Mouse (Mus musculus): Measurements from ENCODE around the gene Psme3. TPM values are rescaled to one million over a fixed set of nuclear protein-coding genes. Genes with fewer than 3 reads are reported as not detected.

The Psme3 gene
- polyA plus RNA-seq (2015; fragmentation: Nextera tagmentation; extraction: Ambion mirVana) = 55.7 and 85.9 TPM in 2 replicates

DNA sequence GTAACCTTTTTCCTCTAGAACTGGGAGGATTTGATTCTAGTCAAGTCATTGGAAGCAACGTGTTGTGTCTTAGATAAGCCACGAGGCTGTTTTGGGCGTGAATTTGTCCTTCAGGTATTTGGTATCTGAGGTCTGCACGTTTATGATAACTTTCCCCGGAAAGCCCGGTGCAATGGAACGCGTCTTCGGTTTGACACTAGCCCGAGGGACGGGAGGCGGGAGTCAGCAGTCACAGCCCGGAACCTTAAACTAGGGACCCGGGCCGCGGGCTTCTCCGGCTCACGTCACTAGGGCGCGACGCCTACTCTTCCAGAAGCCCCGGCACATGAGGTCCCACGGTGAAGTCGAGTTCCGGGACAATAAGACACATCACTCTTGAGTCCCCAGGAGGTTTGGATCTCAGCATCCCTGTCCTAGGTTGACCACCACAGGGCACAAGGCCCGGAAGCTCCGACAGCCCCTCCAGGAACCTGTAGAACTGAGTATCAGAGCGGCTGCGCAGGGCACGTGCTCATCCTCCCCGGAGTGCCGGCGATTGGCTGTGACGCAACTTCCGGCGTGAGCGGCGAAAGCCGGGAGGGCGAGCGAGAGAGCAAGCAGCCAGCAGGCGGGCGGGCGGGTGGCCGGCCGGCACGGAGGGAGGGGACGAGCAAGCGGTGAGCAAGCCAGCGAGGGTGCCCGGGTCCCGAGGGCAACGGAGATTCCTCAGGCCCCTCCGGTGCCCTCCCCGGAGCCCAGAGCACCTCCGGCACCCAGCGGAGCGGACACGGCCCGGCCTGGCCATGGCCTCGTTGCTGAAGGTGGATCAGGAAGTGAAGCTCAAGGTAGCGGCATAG, at the start of gene Psme3:
Gene Psme3, plus strand, starts transcription at position 549 of the 836 bp plus-strand sequence.

DNA sequence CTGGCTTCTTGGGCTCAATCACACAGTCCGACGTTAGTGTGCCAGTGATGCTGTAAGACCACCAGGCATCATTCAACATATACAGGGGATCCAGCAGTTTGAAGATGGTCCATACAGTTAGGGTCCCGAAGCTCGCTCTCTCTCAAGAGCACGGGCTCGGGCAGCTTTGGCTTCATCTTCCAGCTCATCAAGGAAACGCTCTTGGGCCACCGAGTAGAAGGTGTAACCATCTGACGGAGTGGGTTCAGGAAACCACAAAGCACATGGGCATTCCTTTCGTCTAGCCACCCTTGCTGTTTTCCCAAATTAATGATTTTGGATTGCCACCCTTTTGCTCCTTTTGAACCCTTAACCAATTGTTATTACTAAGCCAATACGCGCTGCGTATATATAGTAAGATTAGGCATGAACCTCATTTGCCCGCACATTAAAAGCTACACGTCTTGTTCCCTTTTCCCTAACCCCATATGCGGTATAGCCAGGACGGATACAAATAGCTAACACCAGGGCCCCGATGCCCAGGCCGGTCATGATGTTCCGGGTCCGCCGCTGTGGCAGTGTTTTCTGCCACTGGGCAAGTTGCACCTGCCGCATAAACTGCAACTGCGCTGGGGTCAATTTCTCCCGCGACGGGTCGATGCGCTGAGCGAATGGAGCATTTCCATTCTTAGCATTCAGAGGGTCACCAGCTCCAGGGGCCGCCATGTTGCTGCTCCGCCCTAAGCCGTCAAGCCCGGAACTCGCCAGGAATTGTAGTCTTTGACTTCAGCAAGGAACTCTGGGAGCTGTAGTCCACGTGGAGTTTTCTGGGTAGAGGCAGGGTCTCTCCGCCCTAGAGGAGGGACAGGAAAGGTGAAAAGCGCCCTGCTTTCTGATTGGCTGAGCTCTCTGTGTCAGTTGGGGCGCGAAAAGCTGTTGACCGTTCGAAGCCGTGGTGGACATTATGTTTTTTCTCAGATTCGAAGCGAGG, 37.5 kb upstream of the Psme3 start, which contains the start of the genes Cntd1 and Coa3:
Gene Cntd1, plus strand, starts transcription at position 790 of the 970 bp plus-strand sequence.
Gene Coa3, minus strand, starts transcription at position 892 of the 970 bp plus-strand sequence.

GRCm38 (mm10) chr11:101302004-101302798, 13.8 kb upstream of the Psme3 start, which contains the start of gene Becn1:
TSS of gene Becn1 (minus strand) at chr11:101302286.

DNA sequence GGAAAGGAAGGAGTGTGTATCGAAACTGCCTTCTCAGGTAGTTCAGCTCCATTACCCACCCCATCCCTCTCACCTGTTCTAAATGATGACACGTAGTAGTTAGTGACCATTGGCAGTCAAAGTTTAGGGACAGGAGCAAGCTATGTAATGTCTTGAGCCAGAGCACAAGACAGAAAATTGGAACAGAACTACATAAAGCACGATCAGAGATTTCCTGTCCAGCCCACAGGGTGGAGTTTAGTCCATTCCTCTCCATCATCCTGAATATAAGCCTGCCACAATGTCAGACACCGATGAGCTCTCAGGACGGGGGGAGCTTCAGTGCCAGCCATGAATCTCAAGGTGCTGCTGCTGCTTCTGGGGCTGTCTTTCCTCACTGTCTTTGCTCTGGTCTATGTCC, 8.8 kb downstream of the Psme3 start, which contains the start of gene Aoc2:
Gene Aoc2, plus strand, starts transcription at position 301 of the 400 bp plus-strand sequence.

GRCm38 (mm10) chr11:101330371-101330924, 14.4 kb downstream of the Psme3 start, which contains the start of gene Aoc3:
TSS of gene Aoc3 (plus strand) at chr11:101330605.

DNA sequence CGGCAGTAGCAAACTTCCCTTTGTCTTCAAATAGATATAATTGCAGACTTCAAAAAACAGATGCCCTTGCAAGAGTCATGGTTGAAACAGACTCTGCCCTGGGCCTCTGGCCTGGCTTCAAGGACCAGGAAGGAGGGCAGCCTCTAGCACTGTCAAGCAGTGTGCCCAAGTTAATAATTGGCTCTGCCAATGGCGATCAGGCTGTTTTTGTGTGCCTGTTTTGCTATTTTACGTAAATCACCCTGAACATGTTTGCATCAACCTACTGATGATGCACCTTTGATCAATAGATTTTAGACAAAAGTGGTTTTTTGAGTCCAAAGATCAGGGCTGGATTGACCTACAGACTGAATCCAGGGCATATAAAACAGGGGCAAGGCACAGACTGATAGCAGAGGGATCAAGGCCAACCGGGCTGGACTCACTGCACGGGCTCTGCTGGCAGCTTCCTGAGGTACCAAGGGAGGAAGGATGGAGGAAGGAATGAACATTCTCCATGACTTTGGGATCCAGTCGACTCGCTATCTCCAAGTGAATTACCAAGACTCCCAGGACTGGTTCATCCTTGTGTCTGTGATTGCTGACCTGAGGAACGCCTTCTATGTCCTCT, 51.4 kb downstream of the Psme3 start, which contains the start of gene G6pc:
Gene G6pc, plus strand, starts transcription at position 236 of the 610 bp plus-strand sequence.

Small RNAs within 50 kb of the gene (microRNA-seq; reads per million reads assigned to microRNA genes)
- not detected for gene Gm25593 (ENCODE audit: borderline replicate concordance, insufficient number of aligned reads)

Other genes with a start within 250 kb of the Psme3 start
- gene Naglu, start 246.2 kb upstream of the Psme3 start, polyA plus RNA-seq (2015; fragmentation: Nextera tagmentation; extraction: Ambion mirVana) = 29.9 and 57.1 TPM in 2 replicates
- gene Hsd17b1, start 237.8 kb upstream of the Psme3 start, polyA plus RNA-seq (2015; fragmentation: Nextera tagmentation; extraction: Ambion mirVana) = 0.36 and 0.65 TPM in 2 replicates
- gene Coasy, start 233.6 kb upstream of the Psme3 start, polyA plus RNA-seq (2015; fragmentation: Nextera tagmentation; extraction: Ambion mirVana) = 40.7 and 70.1 TPM in 2 replicates
- 33.9 and 46.5 TPM in 2 replicates for gene Mlx, start 228.9 kb upstream of the Psme3 start, polyA plus RNA-seq (2015; fragmentation: Nextera tagmentation; extraction: Ambion mirVana)
- gene Psmc3ip, start 220.8 kb upstream of the Psme3 start, polyA plus RNA-seq (2015; fragmentation: Nextera tagmentation; extraction: Ambion mirVana) = 13.6 and 15.3 TPM in 2 replicates
- gene Retreg3, start 196.3 kb upstream of the Psme3 start, polyA plus RNA-seq (2015; fragmentation: Nextera tagmentation; extraction: Ambion mirVana) = 17.6 and 20.9 TPM in 2 replicates
- gene Tubg1, start 196.3 kb upstream of the Psme3 start, polyA plus RNA-seq (2015; fragmentation: Nextera tagmentation; extraction: Ambion mirVana) = 34.1 and 45.0 TPM in 2 replicates
- gene Tubg2, start 160.3 kb upstream of the Psme3 start, polyA plus RNA-seq (2015; fragmentation: Nextera tagmentation; extraction: Ambion mirVana) = 5.6 and 9.6 TPM in 2 replicates
- gene Cntnap1, start 145.7 kb upstream of the Psme3 start, polyA plus RNA-seq (2015; fragmentation: Nextera tagmentation; extraction: Ambion mirVana) = 0.88 and 1.1 TPM in 2 replicates
- 14.7 and 16.6 TPM in 2 replicates for gene Plekhh3, start 144.9 kb upstream of the Psme3 start, polyA plus RNA-seq (2015; fragmentation: Nextera tagmentation; extraction: Ambion mirVana)
- 0.06 and 0.28 TPM in 2 replicates for gene Ccr10, start 140.8 kb upstream of the Psme3 start, polyA plus RNA-seq (2015; fragmentation: Nextera tagmentation; extraction: Ambion mirVana)
- 8.6 and 14.0 TPM in 2 replicates for gene Ezh1, start 89.8 kb upstream of the Psme3 start, polyA plus RNA-seq (2015; fragmentation: Nextera tagmentation; extraction: Ambion mirVana)
- 60.0 and 102 TPM in 2 replicates for gene Ramp2, start 70.2 kb upstream of the Psme3 start, polyA plus RNA-seq (2015; fragmentation: Nextera tagmentation; extraction: Ambion mirVana)
- gene Vps25, start 62.5 kb upstream of the Psme3 start, polyA plus RNA-seq (2015; fragmentation: Nextera tagmentation; extraction: Ambion mirVana) = 97.9 and 113 TPM in 2 replicates
- gene Wnk4, start 55.6 kb upstream of the Psme3 start, polyA plus RNA-seq (2015; fragmentation: Nextera tagmentation; extraction: Ambion mirVana) = 4.3 and 4.5 TPM in 2 replicates
- gene Cntd1, start 37.2 kb upstream of the Psme3 start, polyA plus RNA-seq (2015; fragmentation: Nextera tagmentation; extraction: Ambion mirVana) = 0.70 and 0.72 TPM in 2 replicates
- 156 and 178 TPM in 2 replicates for gene Coa3, start 37.1 kb upstream of the Psme3 start, polyA plus RNA-seq (2015; fragmentation: Nextera tagmentation; extraction: Ambion mirVana)
- 99.1 and 118 TPM in 2 replicates for gene Becn1, start 13.9 kb upstream of the Psme3 start, polyA plus RNA-seq (2015; fragmentation: Nextera tagmentation; extraction: Ambion mirVana)
- 0.43 and 0.57 TPM in 2 replicates for gene Aoc2, start 8.8 kb downstream of the Psme3 start, polyA plus RNA-seq (2015; fragmentation: Nextera tagmentation; extraction: Ambion mirVana)
- 1.7 and 2.3 TPM in 2 replicates for gene Aoc3, start 14.4 kb downstream of the Psme3 start, polyA plus RNA-seq (2015; fragmentation: Nextera tagmentation; extraction: Ambion mirVana)
- gene G6pc, start 51.3 kb downstream of the Psme3 start, polyA plus RNA-seq (2015; fragmentation: Nextera tagmentation; extraction: Ambion mirVana) = 4.1 and 7.5 TPM in 2 replicates
- gene Aarsd1, start 101.4 kb downstream of the Psme3 start, polyA plus RNA-seq (2015; fragmentation: Nextera tagmentation; extraction: Ambion mirVana) = 29.9 and 39.5 TPM in 2 replicates
- gene Gm27029, start 108.6 kb downstream of the Psme3 start, polyA plus RNA-seq (2015; fragmentation: Nextera tagmentation; extraction: Ambion mirVana) = 3.0 and 3.6 TPM in 2 replicates
- 13.2 and 19.8 TPM in 2 replicates for gene Rundc1, start 108.9 kb downstream of the Psme3 start, polyA plus RNA-seq (2015; fragmentation: Nextera tagmentation; extraction: Ambion mirVana)
- gene Ptges3l, start 109.1 kb downstream of the Psme3 start, polyA plus RNA-seq (2015; fragmentation: Nextera tagmentation; extraction: Ambion mirVana) = 5.9 and 11.6 TPM in 2 replicates
- gene Rpl27, start 126.1 kb downstream of the Psme3 start, polyA plus RNA-seq (2015; fragmentation: Nextera tagmentation; extraction: Ambion mirVana) = 327 and 341 TPM in 2 replicates
- 57.4 and 61.2 TPM in 2 replicates for gene Ifi35, start 132.2 kb downstream of the Psme3 start, polyA plus RNA-seq (2015; fragmentation: Nextera tagmentation; extraction: Ambion mirVana)
- 10.7 and 14.9 TPM in 2 replicates for gene Rnd2, start 148.8 kb downstream of the Psme3 start, polyA plus RNA-seq (2015; fragmentation: Nextera tagmentation; extraction: Ambion mirVana)
- gene Vat1, start 150.0 kb downstream of the Psme3 start, polyA plus RNA-seq (2015; fragmentation: Nextera tagmentation; extraction: Ambion mirVana) = 59.9 and 78.0 TPM in 2 replicates
- gene Brca1, start 235.7 kb downstream of the Psme3 start, polyA plus RNA-seq (2015; fragmentation: Nextera tagmentation; extraction: Ambion mirVana) = 1.8 and 3.2 TPM in 2 replicates
- 44.8 and 67.0 TPM in 2 replicates for gene Nbr1, start 235.9 kb downstream of the Psme3 start, polyA plus RNA-seq (2015; fragmentation: Nextera tagmentation; extraction: Ambion mirVana)

Data from adrenal gland, postnatal 0 days (tissue).